Mouse (Mus musculus) inflammation-experienced regulatory T-cells (primary cell): ENCODE measurements around the gene Gm7735. TPM values are rescaled to one million over a fixed set of nuclear protein-coding genes. Genes with fewer than 3 reads are reported as not detected.

Experiments used
- polyA plus RNA-seq, 2 experiments: library from polyadenylated mRNA; unstranded; fragments of 100-300 nt; shearing (Covaris generic); gene quantifications; one replicate each; pipeline ENCODE4 v1.2.1; 2017

Gm7735 gene
- not detected for polyA plus RNA-seq

GRCm38 (mm10) chr16:89169190-89169589 is at the start of gene Gm7735:
Gene Gm7735 (plus strand): TSS chr16:89169490.

DNA sequence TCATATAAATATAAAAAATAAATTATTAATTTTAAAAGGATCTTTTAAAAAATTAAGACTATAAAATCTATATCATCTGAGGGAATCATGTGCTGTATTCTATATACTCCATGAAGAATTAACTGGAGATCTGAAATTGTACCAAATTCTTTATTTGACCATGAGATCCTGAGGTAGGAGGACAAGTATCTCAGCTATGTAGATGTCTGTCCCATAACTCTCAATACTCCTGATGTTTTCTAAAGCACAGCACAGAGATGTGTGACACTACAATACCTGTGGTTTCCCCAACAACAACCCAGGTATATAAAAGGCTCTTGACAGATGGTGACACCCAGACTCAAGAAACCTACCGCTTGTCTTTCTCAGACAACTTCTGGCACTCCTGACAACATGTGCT is 28.7 kb upstream of the Gm7735 start, which contains the start of gene Gm6358:
TSS of gene Gm6358 (plus strand) at position 301 of the 400 bp plus-strand sequence.

DNA sequence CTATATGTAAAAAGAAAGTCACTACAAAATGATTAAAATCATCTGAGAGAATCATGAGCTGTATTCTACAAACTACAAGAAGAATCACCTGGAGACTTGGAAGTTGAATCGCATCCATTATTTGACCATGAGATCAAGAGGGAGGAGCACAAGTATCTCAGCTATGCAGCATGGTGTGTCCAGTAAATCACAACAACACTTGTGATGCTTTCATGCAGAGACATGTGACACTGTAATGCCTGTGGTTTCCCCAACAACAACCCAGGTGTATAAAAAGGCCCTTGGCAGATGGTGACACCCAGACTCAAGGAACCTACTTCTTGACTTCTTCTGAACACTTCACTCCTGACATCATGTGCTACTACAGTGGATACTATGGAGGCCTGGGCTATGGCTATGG is 18.5 kb upstream of the Gm7735 start, which contains the start of gene Gm10061:
TSS of gene Gm10061 (plus strand) at position 301 of the 400 bp plus-strand sequence.

GRCm38 (mm10) chr16:89157652-89158051 is 11.6 kb upstream of the Gm7735 start, which contains the start of gene Gm9789:
Gene Gm9789 (plus strand): TSS chr16:89157952.

DNA sequence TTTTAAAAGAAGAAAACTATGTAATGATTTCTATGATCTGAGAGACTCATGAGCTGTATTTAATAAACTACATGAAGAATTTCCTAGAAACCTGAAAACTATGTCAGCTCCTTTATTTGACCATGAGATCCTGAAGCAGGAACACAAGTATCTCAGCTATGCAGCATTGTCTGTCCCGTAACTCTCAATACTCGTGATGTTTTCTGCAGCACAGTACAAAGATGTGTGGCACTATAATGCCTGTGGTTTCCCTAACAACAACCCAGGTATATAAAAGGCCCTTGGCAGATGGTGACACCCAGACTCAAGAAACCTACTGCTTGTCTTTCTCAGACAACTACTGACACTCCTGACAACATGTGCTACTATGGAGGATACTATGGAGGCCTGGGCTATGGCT is 5.1 kb downstream of the Gm7735 start, which contains the start of gene 1110057P08Rik:
TSS of gene 1110057P08Rik (plus strand) at position 301 of the 400 bp plus-strand sequence.

GRCm38 (mm10) chr16:89205561-89205960 is 36.3 kb downstream of the Gm7735 start, which contains the start of gene Krtap20-2:
Gene Krtap20-2 (plus strand): TSS chr16:89205861.

Other genes starting within 250 kb of the Gm7735 start
- not detected for gene Krtap19-9b, start 237.2 kb upstream of the Gm7735 start, polyA plus RNA-seq
- gene Krtap16-3, start 206.6 kb upstream of the Gm7735 start, polyA plus RNA-seq: 1 to 10 TPM in 1 of 2 experiments, not detected in 1; 1.1 TPM
- not detected for gene Krtap22-2, start 158.7 kb upstream of the Gm7735 start, polyA plus RNA-seq
- not detected for gene Gm10229, start 154.2 kb upstream of the Gm7735 start, polyA plus RNA-seq
- gene Krtap6-1, start 137.8 kb upstream of the Gm7735 start, polyA plus RNA-seq: not detected
- under 1 TPM in 1 of 2 experiments, not detected in 1; 0.40 TPM for gene Gm10228, start 128.0 kb upstream of the Gm7735 start, polyA plus RNA-seq
- gene Krtap6-5, start 121.6 kb upstream of the Gm7735 start, polyA plus RNA-seq: not detected
- gene 1110025L11Rik, start 105.5 kb upstream of the Gm7735 start, polyA plus RNA-seq: not detected
- gene Krtap6-3, start 85.5 kb upstream of the Gm7735 start, polyA plus RNA-seq: not detected
- not detected for gene Gm6358, start 28.6 kb upstream of the Gm7735 start, polyA plus RNA-seq
- not detected for gene Gm10061, start 18.4 kb upstream of the Gm7735 start, polyA plus RNA-seq
- gene Gm9789, start 11.5 kb upstream of the Gm7735 start, polyA plus RNA-seq: not detected
- not detected for gene 1110057P08Rik, start 5.2 kb downstream of the Gm7735 start, polyA plus RNA-seq
- not detected for gene Krtap20-2, start 36.4 kb downstream of the Gm7735 start, polyA plus RNA-seq
- gene Krtap21-1, start 234.4 kb downstream of the Gm7735 start, polyA plus RNA-seq: under 1 TPM in 1 of 2 experiments, not detected in 1; 0.45 TPM